Comparison of ENCODE assay signal across 9 mouse cellular contexts in the genomic region with DNA sequence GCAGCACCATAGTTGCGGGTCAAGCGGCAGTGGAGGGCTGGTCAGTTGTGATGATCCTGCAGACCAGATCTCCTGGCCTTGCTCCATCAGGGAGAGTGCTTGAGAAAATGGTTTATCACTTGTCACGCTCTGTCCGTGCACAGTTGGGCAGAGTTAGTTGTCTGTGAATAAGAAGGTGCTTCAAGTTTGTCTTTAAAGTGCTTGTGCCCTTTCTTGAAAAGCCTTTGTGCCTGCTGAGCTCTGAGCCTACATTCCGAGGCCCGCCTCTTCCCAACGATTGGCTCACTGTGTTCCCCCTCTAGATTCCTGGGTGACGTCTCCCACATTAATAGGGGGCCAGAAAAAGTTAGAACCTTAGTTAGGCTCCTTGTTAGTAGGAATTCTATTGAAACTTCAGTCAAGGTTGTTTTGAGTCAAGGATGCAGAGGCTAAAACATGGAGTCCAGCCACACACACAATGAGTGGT. TPM values are rescaled to one million over a fixed set of nuclear protein-coding genes. Genes with fewer than 3 reads are reported as not detected.
DNase-seq lines count a peak whose midpoint lies in the region; ATAC-seq lines count a peak whose summit lies in the region.
"Had no signal": no experiment of that assay in that cellular context is flagged by ENCODE, and none has a peak within 500 bp of the region (broad histone marks: within the 10 kb centered on the region; RNA-seq: fewer than 3 reads in every experiment).

No protein-coding gene starts in this region.

- peak overlapping the region; percentile 98 for H3K4me2 ChIP-seq in heart, embryonic 11.5 days
- H3K4me2 ChIP-seq in liver, embryonic 12.5 days = peak overlapping the region; percentile 95

- H3K9me3 ChIP-seq in heart, embryonic 11.5 days (replicated peaks; ENCODE audit: control insufficient read depth, low read length) = no peaks in the 10 kb centered on the region
- no peaks in the 10 kb centered on the region for H3K9me3 ChIP-seq in forebrain, embryonic 10.5 days
- no peaks in the 10 kb centered on the region for H3K9me3 ChIP-seq in liver, embryonic 12.5 days (replicated peaks)

- 12% methylated on average over 8 of the region's 8 CpGs for WGBS in heart, embryonic 11.5 days (ENCODE audit: insufficient replicate concordance)
- WGBS in forebrain, embryonic 10.5 days = 2% methylated on average over 8 of the region's 8 CpGs
- 22% methylated on average over 8 of the region's 8 CpGs for WGBS in liver, embryonic 12.5 days (ENCODE audit: insufficient replicate concordance)

- peak overlapping the region; percentile 62; the same call in 1 of the 2 replicates for H3K27ac ChIP-seq in heart, embryonic 11.5 days (ENCODE audit: low read depth, low read length)
- peak overlapping the region; percentile 88 for H3K27ac ChIP-seq in forebrain, embryonic 10.5 days
- no peak overlapping the region for H3K27ac ChIP-seq in liver, embryonic 12.5 days

- intact Hi-C loops in heart, postnatal 36 days (cut with DNase I) = no loop called here

- H3K4me1 ChIP-seq in heart, embryonic 11.5 days (ENCODE audit: control insufficient read depth, insufficient read depth, low read length) = peaks cover 49% of the 10 kb centered on the region
- H3K4me1 ChIP-seq in forebrain, embryonic 10.5 days = peaks cover 85% of the 10 kb centered on the region
- H3K4me1 ChIP-seq in liver, embryonic 12.5 days = peaks cover 66% of the 10 kb centered on the region

- peak overlapping the region; percentile 77 for H3K9ac ChIP-seq in heart, embryonic 11.5 days (ENCODE audit: low read depth, low read length)
- peak overlapping the region; percentile 76 for H3K9ac ChIP-seq in liver, embryonic 12.5 days

- no peaks in the 10 kb centered on the region; the same call in 1 of the 2 replicates for H3K36me3 ChIP-seq in heart, embryonic 11.5 days (ENCODE audit: control insufficient read depth, insufficient read depth, low read length)
- H3K36me3 ChIP-seq in forebrain, embryonic 10.5 days (replicated peaks) = peaks cover 10% of the 10 kb centered on the region
- peaks cover 6% of the 10 kb centered on the region for H3K36me3 ChIP-seq in liver, embryonic 12.5 days

- peak overlapping the region; percentile 56 for H3K4me3 ChIP-seq in heart, embryonic 11.5 days (ENCODE audit: low read depth, low read length)
- peak overlapping the region; percentile 88 for H3K4me3 ChIP-seq in forebrain, embryonic 10.5 days
- peak overlapping the region; percentile 59 for H3K4me3 ChIP-seq in liver, embryonic 12.5 days

- DNase-seq in heart, postnatal 36 days = no peak
- DNase-seq in 3T3-L1 (ENCODE audit: low read depth, low spot score) = peak; percentile 58
- no peak for DNase-seq in forebrain, embryonic 10.5 days (ENCODE audit: extremely low spot score, low spot score)
- no peak for DNase-seq in frontal cortex, adult 2 months (ENCODE audit: extremely low spot score in 1 of 2, low spot score in 1 of 2)
- no peak for DNase-seq in urinary bladder, adult 18-20 months (ENCODE audit: low spot score in 2 of 2)
- DNase-seq: right cerebral cortex, adult 18-20 months had no signal

- no peak for ATAC-seq in heart, embryonic 11.5 days (replicated peaks; ENCODE audit: insufficient number of reproducible peaks, low FRiP score, low TSS enrichment)
- no peak for ATAC-seq in liver, embryonic 12.5 days
- no peak for ATAC-seq in monocyte, adult 5-6 weeks (replicated peaks; ENCODE audit: insufficient number of reproducible peaks, low FRiP score, low TSS enrichment, poor library complexity, severe bottlenecking)

- H3K27me3 ChIP-seq in heart, embryonic 11.5 days (ENCODE audit: control insufficient read depth, insufficient read depth, low read length) = peaks cover 30% of the 10 kb centered on the region
- H3K27me3 ChIP-seq in forebrain, embryonic 10.5 days (ENCODE audit: poor library complexity, severe bottlenecking) = peaks cover 61% of the 10 kb centered on the region
- peaks cover 45% of the 10 kb centered on the region for H3K27me3 ChIP-seq in liver, embryonic 12.5 days (replicated peaks)

RNA-seq across cellular contexts. Expression of a gene that starts 0.6 kb away (rescaled TPM):
- 38.9 and 45.7 TPM in 2 replicates for polyA plus RNA-seq in heart, embryonic 11.5 days (2014; fragmentation: Nextera tagmentation; extraction: Ambion mirVana)
- 10 to 100 TPM; 16.5 to 17.3 TPM for total RNA-seq in heart, postnatal 36 days (2021)
- polyA plus RNA-seq in forebrain, embryonic 10.5 days (2016; fragmentation: Nextera tagmentation; extraction: Ambion mirVana) = 57.4 and 59.6 TPM in 2 replicates
- polyA plus RNA-seq in liver, embryonic 12.5 days (2016; fragmentation: Nextera tagmentation; extraction: Ambion mirVana) = 22.2 and 24.8 TPM in 2 replicates
- total RNA-seq in monocyte, adult 5-6 weeks (2017) = 67.8 to 117 TPM (median 83.9 TPM) in 3 replicates
- polyA plus RNA-seq in frontal cortex, adult 2 months (2012; rRNA removed) = 25.0 and 25.2 TPM in 2 replicates

RNA-seq across cellular contexts. Expression of a gene that starts 4.8 kb away (rescaled TPM):
- not detected in 2 replicates for polyA plus RNA-seq in heart, embryonic 11.5 days (2014; fragmentation: Nextera tagmentation; extraction: Ambion mirVana)
- not detected for total RNA-seq in heart, postnatal 36 days (2021)
- polyA plus RNA-seq in forebrain, embryonic 10.5 days (2016; fragmentation: Nextera tagmentation; extraction: Ambion mirVana) = 0.74 and 1.4 TPM in 2 replicates
- polyA plus RNA-seq in liver, embryonic 12.5 days (2016; fragmentation: Nextera tagmentation; extraction: Ambion mirVana) = not detected in 2 replicates
- 3.2 to 4.0 TPM in 2 of 3 replicates, not detected in the other for total RNA-seq in monocyte, adult 5-6 weeks (2017)
- polyA plus RNA-seq in frontal cortex, adult 2 months (2012; rRNA removed) = 6.1 and 7.8 TPM in 2 replicates

RNA-seq across cellular contexts. Expression of a gene that starts 9.9 kb away (rescaled TPM):
- 26.8 TPM in 2 replicates for polyA plus RNA-seq in heart, embryonic 11.5 days (2014; fragmentation: Nextera tagmentation; extraction: Ambion mirVana)
- 10 to 100 TPM; 17.5 to 18.5 TPM for total RNA-seq in heart, postnatal 36 days (2021)
- 36.7 and 37.3 TPM in 2 replicates for polyA plus RNA-seq in forebrain, embryonic 10.5 days (2016; fragmentation: Nextera tagmentation; extraction: Ambion mirVana)
- polyA plus RNA-seq in liver, embryonic 12.5 days (2016; fragmentation: Nextera tagmentation; extraction: Ambion mirVana) = 15.3 and 16.0 TPM in 2 replicates
- total RNA-seq in monocyte, adult 5-6 weeks (2017) = 17.4 to 20.5 TPM (median 18.7 TPM) in 3 replicates
- polyA plus RNA-seq in frontal cortex, adult 2 months (2012; rRNA removed) = 65.1 and 65.7 TPM in 2 replicates

RNA-seq across cellular contexts. Expression of a gene that starts 9.9 kb away (rescaled TPM):
- polyA plus RNA-seq in heart, embryonic 11.5 days (2014; fragmentation: Nextera tagmentation; extraction: Ambion mirVana) = 16.6 and 21.9 TPM in 2 replicates
- total RNA-seq in heart, postnatal 36 days (2021) = 1 to 10 TPM; 4.7 to 5.3 TPM
- 20.4 and 21.0 TPM in 2 replicates for polyA plus RNA-seq in forebrain, embryonic 10.5 days (2016; fragmentation: Nextera tagmentation; extraction: Ambion mirVana)
- polyA plus RNA-seq in liver, embryonic 12.5 days (2016; fragmentation: Nextera tagmentation; extraction: Ambion mirVana) = 18.5 and 19.5 TPM in 2 replicates
- total RNA-seq in monocyte, adult 5-6 weeks (2017) = 8.0 to 27.2 TPM (median 14.4 TPM) in 3 replicates
- polyA plus RNA-seq in frontal cortex, adult 2 months (2012; rRNA removed) = 27.0 and 27.2 TPM in 2 replicates

RNA-seq across cellular contexts. Expression of a gene that starts 11.1 kb away (rescaled TPM):
- polyA plus RNA-seq in heart, embryonic 11.5 days (2014; fragmentation: Nextera tagmentation; extraction: Ambion mirVana) = 60.4 and 63.3 TPM in 2 replicates
- total RNA-seq in heart, postnatal 36 days (2021) = 10 to 100 TPM; 35.1 to 35.3 TPM
- polyA plus RNA-seq in forebrain, embryonic 10.5 days (2016; fragmentation: Nextera tagmentation; extraction: Ambion mirVana) = 73.3 and 74.1 TPM in 2 replicates
- polyA plus RNA-seq in liver, embryonic 12.5 days (2016; fragmentation: Nextera tagmentation; extraction: Ambion mirVana) = 48.6 and 52.7 TPM in 2 replicates
- total RNA-seq in monocyte, adult 5-6 weeks (2017) = 16.0 to 23.9 TPM (median 21.4 TPM) in 3 replicates
- 120 and 133 TPM in 2 replicates for polyA plus RNA-seq in frontal cortex, adult 2 months (2012; rRNA removed)
